Mouse (Mus musculus) neutrophil, adult 59 days (primary cell): ENCODE results near the gene Mip. TPM values are rescaled to one million over a fixed set of nuclear protein-coding genes. Genes with fewer than 3 reads are reported as not detected.

Experiments
- total RNA-seq, 2 experiments: library from RNA; stranded (reverse); gene quantifications; 1 replicate in 1 of 2; 2 replicates in 1 of 2; pipeline ENCODE4 v1.2.4; 2023

Mip gene
- not detected for total RNA-seq

GRCm38 (mm10) chr10:128225538-128225937 is at the start of gene Mip:
Gene Mip (plus strand): TSS chr10:128225838.

GRCm38 (mm10) chr10:128179989-128180388 is 45.6 kb upstream of the Mip start, which contains the start of gene Rbms2:
Gene Rbms2 (minus strand): TSS chr10:128180297.

GRCm38 (mm10) chr10:128194024-128194550 is 31.6 kb upstream of the Mip start, which contains the start of gene Gls2:
Gene Gls2 (plus strand): TSS chr10:128194457.

GRCm38 (mm10) chr10:128211390-128212108 is 14.1 kb upstream of the Mip start, which contains the start of gene Spryd4:
Gene Spryd4 (minus strand): TSS chr10:128211807.

GRCm38 (mm10) chr10:128231697-128232419 is 6.2 kb downstream of the Mip start, which contains the start of gene Timeless:
Gene Timeless (plus strand): TSS chr10:128232065.

DNA sequence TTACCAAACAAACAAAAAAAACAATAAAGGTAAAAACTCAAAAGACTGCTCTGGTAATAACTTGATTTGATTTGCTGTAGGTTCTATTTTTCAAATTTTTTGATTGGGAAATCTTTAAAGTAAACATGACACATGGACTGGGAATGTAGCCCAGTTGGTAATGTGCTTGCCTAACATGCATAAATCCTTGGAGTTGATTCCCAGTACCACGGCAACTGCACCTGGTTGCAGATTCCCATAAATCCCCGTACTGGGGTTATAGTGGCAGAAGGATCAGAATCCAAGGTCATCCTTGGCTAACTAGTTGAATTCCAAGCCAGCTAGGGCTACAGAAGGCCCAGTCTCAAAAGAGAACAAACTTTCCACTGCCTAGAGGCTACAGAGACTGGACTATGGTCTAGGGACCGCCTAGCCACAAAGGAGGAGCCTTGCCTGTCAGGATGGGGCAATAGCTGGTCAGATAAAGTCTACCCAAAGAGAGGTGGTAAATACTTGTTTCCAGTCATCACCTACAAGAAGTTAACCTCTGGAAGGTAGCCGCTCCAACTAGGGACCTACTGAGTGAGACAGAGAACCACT is 28.1 kb downstream of the Mip start, which contains the start of gene Apon:
Apon (plus strand) TSS at position 420 of the 579 bp plus-strand sequence.

DNA sequence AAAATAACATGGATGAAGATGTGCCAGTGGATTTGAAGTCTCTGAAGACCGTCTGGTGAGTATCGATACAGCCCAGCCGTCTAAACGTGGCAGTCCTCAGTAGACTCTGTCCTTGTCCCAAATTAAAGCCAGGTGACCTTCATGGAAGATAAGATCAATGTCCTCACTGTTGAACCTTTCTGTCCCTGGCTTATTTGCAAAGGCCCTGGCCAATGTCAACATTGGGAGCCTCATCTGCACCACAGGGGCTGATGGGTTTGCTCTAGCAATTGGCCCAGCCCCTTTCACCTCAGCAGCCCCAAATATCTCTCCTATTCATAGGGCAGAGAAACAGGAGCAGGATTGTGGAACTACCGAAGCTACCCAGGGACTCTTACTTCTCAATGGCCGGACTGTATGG is 42.7 kb downstream of the Mip start, which contains the start of gene Apof:
Apof (plus strand) TSS at position 301 of the 400 bp plus-strand sequence.

DNA sequence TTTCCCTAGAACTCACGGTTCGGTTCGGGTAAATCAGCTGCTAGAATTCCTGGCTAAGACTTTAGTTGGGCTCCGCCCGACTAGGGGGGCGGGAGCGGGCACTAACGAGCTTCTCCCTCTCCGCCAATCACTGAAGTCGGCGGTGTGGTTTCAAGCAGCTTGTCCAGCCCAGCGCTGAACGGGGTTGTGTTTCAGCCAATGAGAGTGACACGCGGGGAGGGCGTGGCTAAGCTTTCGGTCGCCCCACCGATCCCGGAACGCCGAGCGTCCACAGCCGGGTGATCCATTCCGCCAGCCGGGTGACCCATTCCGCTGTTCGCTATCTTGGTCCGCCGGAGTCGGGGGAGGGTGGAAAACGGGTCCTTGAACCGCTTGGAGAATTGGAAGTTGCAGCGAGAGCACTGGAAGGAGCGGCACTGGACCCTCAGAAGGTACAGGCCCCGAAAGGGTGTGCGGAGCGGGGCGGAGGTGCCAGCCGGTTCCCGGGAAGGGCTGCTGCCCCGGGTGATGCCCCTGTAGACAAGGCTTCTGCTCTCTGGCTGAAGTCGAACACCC is 44.7 kb downstream of the Mip start, which contains the start of gene Stat2:
Stat2 (plus strand) TSS at position 273 of the 555 bp plus-strand sequence.

Other genes with a start within 250 kb of the Mip start
- gene Hsd17b6, start 218.2 kb upstream of the Mip start, total RNA-seq: not detected
- 10 to 100 TPM; 22.9 to 23.7 TPM for gene Prim1, start 210.7 kb upstream of the Mip start, total RNA-seq
- gene Naca, start 190.3 kb upstream of the Mip start, total RNA-seq: 100 to 1,000 TPM; 305 to 359 TPM
- 10 to 100 TPM; 58.1 to 76.4 TPM for gene Ptges3, start 166.9 kb upstream of the Mip start, total RNA-seq
- gene Atp5b, start 142.6 kb upstream of the Mip start, total RNA-seq: 100 to 1,000 TPM; 522 to 523 TPM
- gene Baz2a, start 134.3 kb upstream of the Mip start, total RNA-seq: 10 to 100 TPM; 91.5 to 96.1 TPM
- 10 to 100 TPM in 1 of 2 experiments, 1 to 10 TPM in 1; 9.3 to 10.6 TPM for gene Rbms2, start 45.5 kb upstream of the Mip start, total RNA-seq
- gene Gls2, start 31.4 kb upstream of the Mip start, total RNA-seq: under 1 TPM in 1 of 2 experiments, not detected in 1; 0.36 TPM
- 1 to 10 TPM; 4.0 to 5.7 TPM for gene Spryd4, start 14.0 kb upstream of the Mip start, total RNA-seq
- gene Timeless, start 6.2 kb downstream of the Mip start, total RNA-seq: 10 to 100 TPM; 23.8 to 29.8 TPM
- gene Apon, start 28.3 kb downstream of the Mip start, total RNA-seq: under 1 TPM; 0.42 to 0.64 TPM
- not detected for gene Apof, start 42.8 kb downstream of the Mip start, total RNA-seq
- gene Stat2, start 44.7 kb downstream of the Mip start, total RNA-seq: 10 to 100 TPM; 33.8 to 44.4 TPM
- not detected for gene Il23a, start 72.9 kb downstream of the Mip start, total RNA-seq
- 10 to 100 TPM; 27.4 to 30.6 TPM for gene Pan2, start 77.5 kb downstream of the Mip start, total RNA-seq
- 10 to 100 TPM; 26.9 to 36.3 TPM for gene Cnpy2, start 96.6 kb downstream of the Mip start, total RNA-seq
- gene Cs, start 111.9 kb downstream of the Mip start, total RNA-seq: 100 to 1,000 TPM in 1 of 2 experiments, 10 to 100 TPM in 1; 93.2 to 107 TPM
- 10 to 100 TPM; 15.4 to 17.8 TPM for gene Coq10a, start 143.2 kb downstream of the Mip start, total RNA-seq
- 10 to 100 TPM; 35.0 to 42.4 TPM for gene Ankrd52, start 151.3 kb downstream of the Mip start, total RNA-seq
- gene Slc39a5, start 175.4 kb downstream of the Mip start, total RNA-seq: not detected
- 10 to 100 TPM; 31.6 to 43.5 TPM for gene Nabp2, start 185.7 kb downstream of the Mip start, total RNA-seq
- gene Rnf41, start 185.8 kb downstream of the Mip start, total RNA-seq: 10 to 100 TPM; 37.6 to 38.5 TPM
- 10 to 100 TPM; 95.0 to 97.7 TPM for gene Smarcc2, start 233.4 kb downstream of the Mip start, total RNA-seq